Mouse (Mus musculus): ENCODE results near the gene Olfr282. TPM values are rescaled to one million over a fixed set of nuclear protein-coding genes. Genes with fewer than 3 reads are reported as not detected.
"Not testable (repeated sequence)": the region's sequence is repeated elsewhere in the genome, so short reads cannot be mapped to it uniquely, and the experiment has no call there.

Gene Olfr282
- polyA plus RNA-seq, 1 experiment from 2014 or later = not detected

DNA sequence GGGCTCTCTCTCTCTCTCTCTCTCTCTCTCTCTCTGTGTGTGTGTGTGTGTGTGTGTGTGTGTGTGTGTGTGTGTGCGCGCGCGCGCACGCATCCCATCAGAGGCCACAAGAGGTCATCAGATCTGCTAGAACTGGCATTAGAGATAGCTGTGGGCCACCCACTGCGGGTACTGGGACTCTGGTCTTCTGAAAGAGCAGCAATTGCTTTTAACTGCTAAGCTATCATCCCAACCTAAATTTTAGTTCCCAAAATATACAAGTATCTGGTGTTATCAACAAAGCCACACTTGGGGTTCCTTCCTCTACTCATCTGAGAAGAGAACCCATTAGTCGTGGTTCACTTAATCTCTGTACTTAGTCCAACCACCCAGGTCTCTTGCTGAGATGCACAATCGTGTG lies 20.8 kb upstream of the Olfr282 start:
- Histone ChIP-seq H3K9me3 (ENCODE audit: control insufficient read depth, low read length) (peaks cover 4% of the 10 kb centered on the region; the same call in 1 of the 2 replicates), H3K9ac (replicated peaks; ENCODE audit: low read depth, low read length) (no peak overlapping the region), H3K27ac (ENCODE audit: low read length) (no peak overlapping the region), H3K4me2 (ENCODE audit: low read length) (no peak overlapping the region), H3K4me3 (replicated peaks; ENCODE audit: low read length) (no peak overlapping the region), H3K27me3 (replicated peaks; ENCODE audit: control insufficient read depth, insufficient read depth, low read length) (no peaks in the 10 kb centered on the region), H3K4me1 (replicated peaks; ENCODE audit: control insufficient read depth, insufficient read depth, low read length) (no peaks in the 10 kb centered on the region), H3K36me3 (ENCODE audit: control insufficient read depth, insufficient read depth) (no peaks in the 10 kb centered on the region)
- no peak for ATAC-seq
- 90% methylated on average over 9 of the region's 9 CpGs for WGBS

DNA sequence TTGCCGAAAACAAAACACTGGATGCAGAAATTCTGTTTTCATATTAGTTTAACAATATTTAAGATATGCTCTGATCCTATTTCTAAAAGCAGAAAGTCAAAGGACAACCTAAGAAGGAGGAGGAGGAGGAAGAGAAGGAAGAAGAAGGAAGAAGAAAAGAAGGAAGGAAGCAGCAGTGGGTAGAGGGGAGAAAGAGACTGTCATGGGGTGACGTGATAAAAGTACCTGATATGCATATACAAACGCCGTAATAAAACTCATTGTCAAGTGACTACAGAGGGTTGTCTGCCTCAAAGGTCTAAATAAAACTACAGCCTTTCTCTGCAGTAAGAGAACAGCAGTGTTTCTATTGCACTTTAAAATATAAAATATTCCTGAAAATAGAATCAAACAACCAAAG lies 15.0 kb upstream of the Olfr282 start:
- Histone ChIP-seq H3K27ac (ENCODE audit: low read length) (no peak overlapping the region), H3K4me2 (ENCODE audit: low read length) (no peak overlapping the region), H3K27me3 (replicated peaks; ENCODE audit: control insufficient read depth, insufficient read depth, low read length) (no peaks in the 10 kb centered on the region), H3K9ac (replicated peaks; ENCODE audit: low read depth, low read length) (no peak overlapping the region), H3K4me1 (replicated peaks; ENCODE audit: control insufficient read depth, insufficient read depth, low read length) (no peaks in the 10 kb centered on the region), H3K36me3 (ENCODE audit: control insufficient read depth, insufficient read depth) (no peaks in the 10 kb centered on the region), H3K9me3 (ENCODE audit: control insufficient read depth, low read length) (no peaks in the 10 kb centered on the region), H3K4me3 (replicated peaks; ENCODE audit: low read length) (no peak overlapping the region)
- ATAC-seq = no peak
- WGBS = 66% methylated on average over 4 of the region's 4 CpGs

DNA sequence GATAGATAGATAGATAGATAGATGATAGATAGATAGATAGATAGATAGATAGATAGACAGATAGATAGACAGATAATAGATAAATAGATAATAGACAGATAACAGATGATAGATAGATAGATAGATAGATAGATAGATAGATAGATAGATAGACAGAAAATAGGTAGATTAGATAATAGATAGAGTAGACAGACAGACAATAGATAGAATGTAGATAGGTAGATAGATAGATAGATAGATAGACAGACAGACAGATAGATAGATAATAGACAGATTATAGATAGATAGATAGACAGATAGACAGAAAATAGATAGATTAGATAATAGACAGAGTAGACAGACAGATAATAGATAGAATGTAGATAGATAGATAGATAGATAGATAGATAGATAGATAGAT lies 14.2 kb upstream of the Olfr282 start:
- not testable (repeated sequence) for H3K4me2 ChIP-seq (ENCODE audit: low read length); H3K27ac ChIP-seq (ENCODE audit: low read length); H3K27me3 ChIP-seq (replicated peaks; ENCODE audit: control insufficient read depth, insufficient read depth, low read length); H3K4me1 ChIP-seq (replicated peaks; ENCODE audit: control insufficient read depth, insufficient read depth, low read length); H3K4me3 ChIP-seq (replicated peaks; ENCODE audit: low read length); H3K36me3 ChIP-seq (ENCODE audit: control insufficient read depth, insufficient read depth); ATAC-seq; H3K9ac ChIP-seq (replicated peaks; ENCODE audit: low read depth, low read length); H3K9me3 ChIP-seq (ENCODE audit: control insufficient read depth, low read length)

DNA sequence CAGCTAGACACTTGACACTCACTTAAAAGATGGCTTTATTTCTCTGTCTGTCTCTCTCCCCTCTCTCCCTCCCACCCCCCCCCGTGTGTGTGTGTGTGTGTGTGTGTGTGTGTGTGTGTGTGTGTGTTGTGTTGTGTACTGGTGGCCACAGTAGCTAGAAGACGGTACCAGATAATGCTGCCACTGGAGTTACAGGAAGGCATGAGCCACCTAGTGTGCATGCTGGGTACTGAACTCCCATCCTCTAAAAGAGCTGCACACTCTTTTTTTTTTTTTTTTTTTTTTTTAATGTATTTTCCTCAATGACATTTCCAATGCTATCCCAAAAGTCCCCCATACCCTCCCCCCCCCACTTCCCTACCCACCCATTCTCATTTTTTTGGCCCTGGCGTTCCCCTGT lies 13.7 kb upstream of the Olfr282 start:
- WGBS = 9% methylated on average over 1 of the region's 3 CpGs
- not testable (repeated sequence) for H3K4me2 ChIP-seq (ENCODE audit: low read length); H3K9me3 ChIP-seq (ENCODE audit: control insufficient read depth, low read length); H3K36me3 ChIP-seq (ENCODE audit: control insufficient read depth, insufficient read depth); H3K27ac ChIP-seq (ENCODE audit: low read length); H3K4me1 ChIP-seq (replicated peaks; ENCODE audit: control insufficient read depth, insufficient read depth, low read length); H3K4me3 ChIP-seq (replicated peaks; ENCODE audit: low read length); H3K27me3 ChIP-seq (replicated peaks; ENCODE audit: control insufficient read depth, insufficient read depth, low read length); H3K9ac ChIP-seq (replicated peaks; ENCODE audit: low read depth, low read length); ATAC-seq

DNA sequence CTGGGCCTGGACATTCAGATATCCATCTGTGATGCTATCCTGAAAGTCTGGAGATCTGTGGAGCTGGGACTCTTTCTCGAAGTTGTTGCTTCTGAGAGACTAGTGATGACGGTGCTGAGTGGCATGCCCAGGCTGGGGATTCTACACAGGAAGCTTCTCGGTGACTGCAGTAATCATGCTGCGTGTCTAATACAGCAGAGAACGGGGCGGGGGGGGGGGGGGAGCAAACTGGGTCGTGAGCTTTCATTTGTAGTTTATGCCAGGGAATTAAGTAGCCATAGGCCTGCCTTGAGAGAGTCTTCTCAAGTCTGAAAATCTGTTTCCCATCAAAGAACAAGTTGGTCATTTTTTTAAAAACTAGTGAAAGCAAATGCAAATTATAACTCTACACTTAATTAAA lies 12.9 kb upstream of the Olfr282 start:
- Histone ChIP-seq H3K4me2 (ENCODE audit: low read length) (no peak overlapping the region), H3K4me1 (replicated peaks; ENCODE audit: control insufficient read depth, insufficient read depth, low read length) (no peaks in the 10 kb centered on the region), H3K9me3 (ENCODE audit: control insufficient read depth, low read length) (no peaks in the 10 kb centered on the region), H3K4me3 (replicated peaks; ENCODE audit: low read length) (no peak overlapping the region), H3K36me3 (ENCODE audit: control insufficient read depth, insufficient read depth) (no peaks in the 10 kb centered on the region), H3K9ac (replicated peaks; ENCODE audit: low read depth, low read length) (no peak overlapping the region), H3K27ac (ENCODE audit: low read length) (no peak overlapping the region), H3K27me3 (replicated peaks; ENCODE audit: control insufficient read depth, insufficient read depth, low read length) (no peaks in the 10 kb centered on the region)
- no peak for ATAC-seq
- WGBS = 76% methylated on average over 7 of the region's 7 CpGs

DNA sequence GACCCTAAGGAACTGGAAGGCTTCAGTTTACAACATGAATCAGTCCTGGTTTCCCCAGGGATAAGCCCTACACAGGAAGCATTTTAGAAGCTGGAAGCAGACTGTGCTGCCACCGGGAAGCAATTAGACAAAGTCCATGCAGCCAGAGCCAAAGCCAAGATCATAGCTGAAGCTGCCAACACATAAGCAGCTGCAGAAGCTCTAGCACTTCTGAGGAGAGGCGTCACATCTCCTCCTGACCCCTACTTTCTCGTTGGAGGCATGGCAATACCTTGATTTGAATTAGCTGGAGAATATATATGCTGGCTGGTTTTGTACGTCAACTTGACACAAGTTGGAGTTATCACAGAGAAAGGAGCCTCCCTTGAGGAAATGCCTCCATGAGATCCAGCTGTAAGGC lies 10.1 kb upstream of the Olfr282 start:
- H3K27ac ChIP-seq (ENCODE audit: low read length) = no peak overlapping the region
- no peak for ATAC-seq
- 83% methylated on average over 4 of the region's 4 CpGs for WGBS

DNA sequence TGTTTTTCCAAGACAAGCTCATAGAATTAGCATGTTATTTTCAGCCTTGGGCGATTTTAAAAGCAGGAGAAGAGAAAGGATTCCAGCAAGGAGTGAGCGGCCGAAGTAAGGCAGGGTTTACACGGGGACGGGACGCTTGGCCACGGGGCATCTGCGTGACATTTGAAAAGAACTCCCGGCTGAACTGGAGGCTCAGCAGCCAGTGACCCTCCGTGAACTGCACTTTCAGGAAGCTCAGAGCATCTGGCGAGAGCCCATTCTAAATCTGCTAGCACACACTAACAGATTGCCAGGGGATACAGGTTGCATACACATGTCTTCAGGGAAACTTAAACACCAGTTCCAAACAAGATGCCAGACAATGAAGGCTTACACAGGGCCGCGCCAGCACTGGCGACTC lies 6.7 kb upstream of the Olfr282 start:
- WGBS = 69% methylated on average over 14 of the region's 14 CpGs
- H3K4me3 ChIP-seq (replicated peaks; ENCODE audit: low read length) = no peak overlapping the region
- no peak overlapping the region for H3K27ac ChIP-seq (ENCODE audit: low read length)
- H3K9me3 ChIP-seq (ENCODE audit: control insufficient read depth, low read length) = no peaks in the 10 kb centered on the region
- H3K27me3 ChIP-seq (replicated peaks; ENCODE audit: control insufficient read depth, insufficient read depth, low read length) = no peaks in the 10 kb centered on the region
- no peak for ATAC-seq
- no peak overlapping the region for H3K9ac ChIP-seq (replicated peaks; ENCODE audit: low read depth, low read length)
- no peaks in the 10 kb centered on the region for H3K36me3 ChIP-seq (ENCODE audit: control insufficient read depth, insufficient read depth)
- no peaks in the 10 kb centered on the region for H3K4me1 ChIP-seq (replicated peaks; ENCODE audit: control insufficient read depth, insufficient read depth, low read length)
- H3K4me2 ChIP-seq (ENCODE audit: low read length) = no peak overlapping the region

More for the DNA sequence above, 10.1 kb upstream of the Olfr282 start:
- Histone ChIP-seq H3K4me1 (replicated peaks; ENCODE audit: control insufficient read depth, insufficient read depth, low read length) (no peaks in the 10 kb centered on the region), H3K4me2 (ENCODE audit: low read length) (no peak overlapping the region), H3K9me3 (ENCODE audit: control insufficient read depth, low read length) (no peaks in the 10 kb centered on the region), H3K4me3 (replicated peaks; ENCODE audit: low read length) (no peak overlapping the region), H3K27me3 (replicated peaks; ENCODE audit: control insufficient read depth, insufficient read depth, low read length) (no peaks in the 10 kb centered on the region), H3K36me3 (ENCODE audit: control insufficient read depth, insufficient read depth) (no peaks in the 10 kb centered on the region), H3K9ac (replicated peaks; ENCODE audit: low read depth, low read length) (no peak overlapping the region)

DNA sequence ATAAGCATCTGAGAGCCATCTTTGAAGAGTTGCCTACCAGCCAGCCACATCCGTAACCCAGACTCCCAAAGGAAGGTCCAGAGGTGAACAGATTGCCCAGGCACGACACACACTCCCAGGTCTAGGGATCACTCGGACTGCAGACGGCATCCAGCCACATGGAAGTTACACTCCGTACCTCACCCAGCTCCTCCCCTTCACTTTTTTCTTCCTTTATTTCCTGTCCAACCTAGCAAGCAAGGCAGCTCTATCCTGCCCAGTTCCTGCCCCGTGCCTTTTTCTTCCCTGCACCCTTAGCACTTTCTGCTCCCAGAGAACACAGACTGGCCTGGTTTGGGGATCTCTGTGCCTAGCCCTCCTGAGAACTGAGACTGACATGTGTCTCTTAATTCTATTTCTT lies 6.3 kb upstream of the Olfr282 start:
- Histone ChIP-seq H3K27me3 (replicated peaks; ENCODE audit: control insufficient read depth, insufficient read depth, low read length) (no peaks in the 10 kb centered on the region), H3K9ac (replicated peaks; ENCODE audit: low read depth, low read length) (no peak overlapping the region), H3K4me2 (ENCODE audit: low read length) (no peak overlapping the region), H3K4me3 (replicated peaks; ENCODE audit: low read length) (no peak overlapping the region), H3K36me3 (ENCODE audit: control insufficient read depth, insufficient read depth) (no peaks in the 10 kb centered on the region), H3K9me3 (ENCODE audit: control insufficient read depth, low read length) (no peaks in the 10 kb centered on the region), H3K4me1 (replicated peaks; ENCODE audit: control insufficient read depth, insufficient read depth, low read length) (no peaks in the 10 kb centered on the region), H3K27ac (ENCODE audit: low read length) (no peak overlapping the region)
- WGBS = 77% methylated on average over 6 of the region's 6 CpGs
- ATAC-seq = no peak

DNA sequence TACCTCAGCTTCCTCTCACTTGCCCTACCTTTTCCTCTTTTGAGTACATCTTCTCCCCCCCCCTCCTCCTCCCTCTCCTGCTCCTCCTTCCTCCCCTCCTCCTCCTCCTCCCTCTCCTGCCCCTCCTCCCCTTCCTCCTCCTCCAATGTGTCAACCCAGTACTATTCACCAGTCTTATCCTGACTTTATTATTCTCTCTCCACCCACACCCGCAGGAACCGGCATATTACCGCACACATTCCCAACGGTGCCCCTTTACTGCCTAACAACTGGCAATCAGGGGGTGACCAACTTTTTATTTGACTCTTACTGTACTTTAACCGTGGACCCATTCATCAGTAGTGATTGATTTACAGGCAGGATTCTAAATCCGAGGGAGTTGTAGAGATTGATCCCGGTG lies 5.8 kb upstream of the Olfr282 start:
- H3K27me3 ChIP-seq (replicated peaks; ENCODE audit: control insufficient read depth, insufficient read depth, low read length) = no peaks in the 10 kb centered on the region
- WGBS = 87% methylated on average over 7 of the region's 7 CpGs
- no peaks in the 10 kb centered on the region for H3K4me1 ChIP-seq (replicated peaks; ENCODE audit: control insufficient read depth, insufficient read depth, low read length)
- no peak overlapping the region for H3K4me2 ChIP-seq (ENCODE audit: low read length)
- H3K27ac ChIP-seq (ENCODE audit: low read length) = no peak overlapping the region
- H3K4me3 ChIP-seq (replicated peaks; ENCODE audit: low read length) = no peak overlapping the region
- ATAC-seq = no peak
- H3K9me3 ChIP-seq (ENCODE audit: control insufficient read depth, low read length) = no peaks in the 10 kb centered on the region
- H3K36me3 ChIP-seq (ENCODE audit: control insufficient read depth, insufficient read depth) = no peaks in the 10 kb centered on the region
- no peak overlapping the region for H3K9ac ChIP-seq (replicated peaks; ENCODE audit: low read depth, low read length)

DNA sequence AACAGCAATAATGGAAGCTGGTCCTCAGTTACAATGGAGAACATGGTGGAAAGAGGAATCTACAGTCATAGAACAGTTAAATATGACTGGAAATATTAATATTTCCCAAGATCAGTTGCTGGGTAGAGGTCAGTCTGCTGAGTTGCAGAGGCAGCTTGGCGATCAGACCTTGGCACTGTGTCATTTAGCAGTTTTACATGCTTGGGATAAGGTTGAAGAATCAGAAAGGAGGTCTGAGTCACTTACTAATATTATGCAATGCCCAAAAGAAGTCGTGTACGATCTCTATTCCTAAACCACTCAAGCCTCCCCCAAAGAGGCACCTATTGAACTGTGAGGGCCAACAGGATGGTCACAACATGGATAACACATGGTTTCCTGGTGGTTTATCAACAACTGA lies 13.5 kb downstream of the Olfr282 start:
- Histone ChIP-seq H3K27me3 (replicated peaks; ENCODE audit: control insufficient read depth, insufficient read depth, low read length) (no peaks in the 10 kb centered on the region), H3K4me1 (replicated peaks; ENCODE audit: control insufficient read depth, insufficient read depth, low read length) (no peaks in the 10 kb centered on the region), H3K9me3 (ENCODE audit: control insufficient read depth, low read length) (no peaks in the 10 kb centered on the region), H3K4me2 (ENCODE audit: low read length) (no peak overlapping the region), H3K36me3 (ENCODE audit: control insufficient read depth, insufficient read depth) (no peaks in the 10 kb centered on the region), H3K9ac (replicated peaks; ENCODE audit: low read depth, low read length) (no peak overlapping the region), H3K4me3 (replicated peaks; ENCODE audit: low read length) (no peak overlapping the region), H3K27ac (ENCODE audit: low read length) (no peak overlapping the region)
- ATAC-seq = no peak
- WGBS = 80% methylated on average over 3 of the region's 3 CpGs

All from forebrain, embryonic 16.5 days (tissue).